Mouse (Mus musculus) G1E (cell line): Measurements from ENCODE around the gene Izumo4.

Experiments used
- CTCF ChIP-seq: IDR thresholded peaks from 2 replicates; pipeline ENCODE4 v1.5.1; 2012; ENCODE audit warnings: low read depth, low read length, inconsistent platforms, mixed read lengths
- GATA1 ChIP-seq: IDR thresholded peaks from 2 replicates; pipeline ENCODE4 v1.6.1; 2012; ENCODE audit warnings: borderline replicate concordance, low read length, inconsistent platforms, mixed read lengths
- GATA2 ChIP-seq: IDR thresholded peaks from 2 replicates; pipeline ENCODE4 v1.6.1; 2012; ENCODE audit warnings: low read depth, low read length, inconsistent platforms, borderline replicate concordance
- POLR2AphosphoS5 ChIP-seq: IDR thresholded peaks from 2 replicates; pipeline ENCODE4 v1.6.1; 2012; ENCODE audit warnings: low read depth, low read length, inconsistent platforms; ENCODE audit not compliant: insufficient replicate concordance
- TAL1 ChIP-seq: conservative IDR thresholded peaks from 2 replicates; pipeline ENCODE4 v1.6.1; 2012; ENCODE audit warnings: low read depth, low read length, inconsistent platforms, mixed read lengths

- TF ChIP-seq CTCF, result no peak
- no peak for TF ChIP-seq POLR2AphosphoS5
- no peak for TF ChIP-seq GATA1
- no peak for TF ChIP-seq TAL1
- no peak for TF ChIP-seq GATA2
Measured at GRCm38 (mm10) chr10:80671936-80672690, 29.9 kb upstream of the Izumo4 start.
